Mouse (Mus musculus) bone marrow macrophage, adult 2 months (primary cell): ENCODE results near the gene Ttll1. TPM values are rescaled to one million over a fixed set of nuclear protein-coding genes. Genes with fewer than 3 reads are reported as not detected.
A peak's percentile ranks its signal among the peaks of the same experiment; 100 is the strongest.

Source experiments
- H3K27ac ChIP-seq: 2 replicates; pipeline ENCODE4 v1.5.1; 2012; ENCODE audit warnings: low read depth, low read length; ENCODE audit not compliant: insufficient read depth
- H3K4me1 ChIP-seq: 2 replicates; pipeline ENCODE4 v1.6.1; 2012; ENCODE audit warnings: low read length; ENCODE audit not compliant: control insufficient read depth, insufficient read depth
- H3K4me3 ChIP-seq: 2 replicates; pipeline ENCODE4 v1.5.1; 2012; ENCODE audit warnings: mild to moderate bottlenecking, low read length, moderate library complexity; ENCODE audit not compliant: insufficient read depth
- CTCF ChIP-seq: IDR thresholded peaks from 2 replicates; pipeline ENCODE4 v1.5.1; 2012; ENCODE audit warnings: low read depth, mild to moderate bottlenecking, low read length, moderate library complexity
- POLR2A ChIP-seq: IDR thresholded peaks from 2 replicates; pipeline ENCODE4 v1.6.1; 2012; ENCODE audit warnings: mild to moderate bottlenecking, low read depth, low read length, borderline replicate concordance
- polyA plus RNA-seq: library from polyadenylated mRNA; stranded (reverse); fragments of >200 nt; gene quantifications from 2 replicates; pipeline ENCODE4 v1.2.4, GENCODE M21; 2012; ENCODE audit not compliant: missing spikeins, insufficient read depth, insufficient read length

Ttll1 gene
- polyA plus RNA-seq, 1 experiment, result 9.1 TPM

- no peak overlapping the region for H3K4me3 ChIP-seq
- no peak overlapping the region for H3K27ac ChIP-seq
- no peak for TF ChIP-seq CTCF
- peaks cover 16% of the 10 kb centered on the region for H3K4me1 ChIP-seq
Measured at GRCm38 (mm10) chr15:83484311-83484710, 26.4 kb downstream of the Ttll1 start.

- Histone ChIP-seq H3K4me1 (peaks cover 16% of the 10 kb centered on the region), H3K4me3 (no peak overlapping the region), H3K27ac (no peak overlapping the region)
- TF ChIP-seq POLR2A (no peak), CTCF (peak; percentile 72)
Measured at GRCm38 (mm10) chr15:83483482-83483881, 27.2 kb downstream of the Ttll1 start.

- TF ChIP-seq POLR2A, result no peak
- TF ChIP-seq CTCF, result no peak
- H3K27ac ChIP-seq, result peak overlapping the region; percentile 47
- no peak overlapping the region for H3K4me3 ChIP-seq
- peaks cover 16% of the 10 kb centered on the region for H3K4me1 ChIP-seq
Measured at GRCm38 (mm10) chr15:83482645-83483224, 28.0 kb downstream of the Ttll1 start.

- TF ChIP-seq CTCF (no peak), POLR2A (no peak)
- peaks cover 11% of the 10 kb centered on the region for H3K4me1 ChIP-seq
- H3K4me3 ChIP-seq, result no peak overlapping the region
- no peak overlapping the region for H3K27ac ChIP-seq
Measured at GRCm38 (mm10) chr15:83481236-83481780, 29.4 kb downstream of the Ttll1 start.

- H3K4me1 ChIP-seq, result peaks cover 12% of the 10 kb centered on the region
- no peak overlapping the region for H3K4me3 ChIP-seq
- H3K27ac ChIP-seq, result no peak overlapping the region
- TF ChIP-seq CTCF (no peak), POLR2A (no peak)
Measured at GRCm38 (mm10) chr15:83479818-83480217, 30.9 kb downstream of the Ttll1 start.

- no peak overlapping the region for H3K4me3 ChIP-seq
- H3K27ac ChIP-seq, result no peak overlapping the region
- TF ChIP-seq POLR2A (no peak), CTCF (no peak)
- peaks cover 29% of the 10 kb centered on the region for H3K4me1 ChIP-seq
Measured at GRCm38 (mm10) chr15:83478096-83478495, 32.6 kb downstream of the Ttll1 start.

GRCm38 (mm10) chr15:83476593-83477273 is 34.0 kb downstream of the Ttll1 start:
- peaks cover 19% of the 10 kb centered on the region for H3K4me1 ChIP-seq
- TF ChIP-seq CTCF (no peak), POLR2A (no peak)

GRCm38 (mm10) chr15:83474466-83474836 is 36.2 kb downstream of the Ttll1 start:
- TF ChIP-seq CTCF, result no peak
- TF ChIP-seq POLR2A, result no peak

More at GRCm38 (mm10) chr15:83476593-83477273, 34.0 kb downstream of the Ttll1 start:
- Histone ChIP-seq H3K4me3 (no peak overlapping the region), H3K27ac (no peak overlapping the region)

GRCm38 (mm10) chr15:83473832-83474465 is 36.7 kb downstream of the Ttll1 start:
- Histone ChIP-seq H3K4me1 (peaks cover 26% of the 10 kb centered on the region), H3K27ac (no peak overlapping the region), H3K4me3 (no peak overlapping the region)
- no peak for TF ChIP-seq CTCF
- no peak for TF ChIP-seq POLR2A

More at GRCm38 (mm10) chr15:83474466-83474836, 36.2 kb downstream of the Ttll1 start:
- peaks cover 26% of the 10 kb centered on the region for H3K4me1 ChIP-seq
- no peak overlapping the region for H3K4me3 ChIP-seq
- no peak overlapping the region for H3K27ac ChIP-seq

- TF ChIP-seq POLR2A (no peak), CTCF (no peak)
- H3K27ac ChIP-seq, result no peak overlapping the region
- peaks cover 26% of the 10 kb centered on the region for H3K4me1 ChIP-seq
- no peak overlapping the region for H3K4me3 ChIP-seq
Measured at GRCm38 (mm10) chr15:83473251-83473650, 37.4 kb downstream of the Ttll1 start.
